Mouse (Mus musculus) lung, postnatal 0 days (tissue): ENCODE results near the gene Sppl2b.

Source experiments
- CTCF ChIP-seq: IDR thresholded peaks from 2 replicates; pipeline ENCODE4 v1.5.1; 2016; ENCODE audit warnings: antibody characterized with exemption, mild to moderate bottlenecking
- EP300 ChIP-seq: IDR thresholded peaks from 2 replicates; pipeline ENCODE4 v1.6.1; 2016; ENCODE audit warnings: antibody characterized with exemption, mild to moderate bottlenecking, control low read depth

DNA sequence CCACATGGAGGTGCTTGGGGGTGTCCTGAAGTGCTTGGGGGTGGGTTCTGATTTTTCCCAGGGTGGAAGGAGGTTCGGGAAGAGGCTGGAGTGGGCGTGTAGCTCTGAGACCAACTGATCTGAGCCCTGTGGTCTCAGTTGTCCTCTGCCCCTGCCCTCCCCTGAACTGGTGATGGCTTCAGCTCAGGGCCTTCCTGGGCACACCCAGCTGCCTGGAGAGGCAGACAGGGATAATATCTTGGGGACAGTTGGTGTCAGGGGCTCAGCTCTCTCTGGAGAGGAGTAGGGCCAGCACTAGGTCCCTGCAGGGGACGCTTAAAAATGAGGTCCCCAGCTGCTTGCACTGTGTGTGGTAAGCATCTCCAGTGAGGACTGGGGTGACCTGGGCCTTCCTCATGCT, 2.8 kb downstream of the Sppl2b start:
- no peak for TF ChIP-seq EP300
- TF ChIP-seq CTCF = no peak
